Mouse (Mus musculus) ES-Bruce4 (cell line): ENCODE measurements around the gene Gm5678.

ENCODE experiments used
- CTCF ChIP-seq: IDR thresholded peaks from one replicate; pipeline ENCODE4 v1.8.1; 2011; ENCODE audit warnings: low read depth, low read length
- POLR2A ChIP-seq: IDR thresholded peaks from one replicate; pipeline ENCODE4 v1.8.1; 2011; ENCODE audit warnings: low read length; ENCODE audit not compliant: insufficient read depth

- no peak for TF ChIP-seq CTCF
- TF ChIP-seq POLR2A: no peak
Observed at GRCm38 (mm10) chr16:93605553-93605952, 22.3 kb upstream of the Gm5678 start, which contains the start of gene Cbr1.
